Mouse (Mus musculus): Measurements from ENCODE around the gene Tes. TPM values are rescaled to one million over a fixed set of nuclear protein-coding genes. Genes with fewer than 3 reads are reported as not detected.
"Not testable (repeated sequence)": the region's sequence is repeated elsewhere in the genome, so short reads cannot be mapped to it uniquely, and the experiment has no call there.

Gene Tes
- polyA plus RNA-seq, 1 experiment, result 112 TPM

GRCm38 (mm10) chr6:17055659-17056058 is 9.3 kb upstream of the Tes start:
- TF ChIP-seq USF1 (IDR thresholded peaks at IDR 0.05; ENCODE audit: low read depth) (peak; percentile 32), CEBPB (IDR thresholded peaks at IDR 0.05; ENCODE audit: low read depth) (no peak)

GRCm38 (mm10) chr6:17059501-17059900 is 5.4 kb upstream of the Tes start:
- H3K79me2 ChIP-seq (ENCODE audit: control insufficient read depth, insufficient read depth), result no peaks in the 10 kb centered on the region
- no peaks in the 10 kb centered on the region for H3K36me3 ChIP-seq (ENCODE audit: control insufficient read depth, insufficient read depth)
- no peak overlapping the region for H3ac ChIP-seq (ENCODE audit: control insufficient read depth, insufficient read length, low read depth)
- TF ChIP-seq MYOD1 (IDR thresholded peaks at IDR 0.05; ENCODE audit: control insufficient read depth, insufficient read length, low read depth) (no peak), USF1 (IDR thresholded peaks at IDR 0.05; ENCODE audit: low read depth) (no peak), FOSL1 (IDR thresholded peaks at IDR 0.05; ENCODE audit: insufficient read depth, low read length, poor library complexity, severe bottlenecking) (no peak), CTCF (IDR thresholded peaks at IDR 0.05; ENCODE audit: control insufficient read depth, insufficient read depth, insufficient read length) (no peak), MYOG (IDR thresholded peaks at IDR 0.05; ENCODE audit: control insufficient read depth, extremely low read depth, insufficient read length) (no peak), MAX (IDR thresholded peaks at IDR 0.05) (no peak), CEBPB (IDR thresholded peaks at IDR 0.05; ENCODE audit: low read depth) (no peak)
- H3K27me3 ChIP-seq (ENCODE audit: control insufficient read depth, insufficient read depth, insufficient read length), result no peaks in the 10 kb centered on the region
- no peak overlapping the region for H3K4me3 ChIP-seq (ENCODE audit: insufficient read depth, poor library complexity, severe bottlenecking)
- no peaks in the 10 kb centered on the region for H3K79me3 ChIP-seq (ENCODE audit: low read depth)

More at GRCm38 (mm10) chr6:17055659-17056058, 9.3 kb upstream of the Tes start:
- Histone ChIP-seq H3K36me3 (ENCODE audit: control insufficient read depth, insufficient read depth) (no peaks in the 10 kb centered on the region), H3K27me3 (ENCODE audit: control insufficient read depth, insufficient read depth, insufficient read length) (no peaks in the 10 kb centered on the region), H3K79me2 (ENCODE audit: control insufficient read depth, insufficient read depth) (no peaks in the 10 kb centered on the region), H3K79me3 (ENCODE audit: low read depth) (no peaks in the 10 kb centered on the region), H3ac (ENCODE audit: control insufficient read depth, insufficient read length, low read depth) (no peak overlapping the region), H3K4me3 (ENCODE audit: insufficient read depth, poor library complexity, severe bottlenecking) (no peak overlapping the region)

- peaks cover 1% of the 10 kb centered on the region for H3K79me2 ChIP-seq (ENCODE audit: control insufficient read depth, insufficient read depth)
- H3ac ChIP-seq (ENCODE audit: control insufficient read depth, insufficient read length, low read depth), result no peak overlapping the region
- H3K4me3 ChIP-seq (ENCODE audit: insufficient read depth, poor library complexity, severe bottlenecking), result no peak overlapping the region
- TF ChIP-seq USF1 (IDR thresholded peaks at IDR 0.05; ENCODE audit: low read depth) (no peak), FOSL1 (IDR thresholded peaks at IDR 0.05; ENCODE audit: insufficient read depth, low read length, poor library complexity, severe bottlenecking) (no peak), CEBPB (IDR thresholded peaks at IDR 0.05; ENCODE audit: low read depth) (no peak), CTCF (IDR thresholded peaks at IDR 0.05; ENCODE audit: control insufficient read depth, insufficient read depth, insufficient read length) (no peak), MAX (IDR thresholded peaks at IDR 0.05) (no peak), MYOG (IDR thresholded peaks at IDR 0.05; ENCODE audit: control insufficient read depth, extremely low read depth, insufficient read length) (no peak), MYOD1 (IDR thresholded peaks at IDR 0.05; ENCODE audit: control insufficient read depth, insufficient read length, low read depth) (no peak)
- no peaks in the 10 kb centered on the region for H3K79me3 ChIP-seq (ENCODE audit: low read depth)
- no peaks in the 10 kb centered on the region for H3K36me3 ChIP-seq (ENCODE audit: control insufficient read depth, insufficient read depth)
- H3K27me3 ChIP-seq (ENCODE audit: control insufficient read depth, insufficient read depth, insufficient read length), result no peaks in the 10 kb centered on the region
Measured at GRCm38 (mm10) chr6:17060154-17060553, 4.8 kb upstream of the Tes start.

GRCm38 (mm10) chr6:17061826-17062225 is 3.1 kb upstream of the Tes start:
- peaks cover 11% of the 10 kb centered on the region for H3K79me3 ChIP-seq (ENCODE audit: low read depth)
- not testable (repeated sequence) for H3K27me3 ChIP-seq (ENCODE audit: control insufficient read depth, insufficient read depth, insufficient read length)

GRCm38 (mm10) chr6:17062366-17062765 is 2.6 kb upstream of the Tes start:
- Histone ChIP-seq H3K79me3 (ENCODE audit: low read depth) (peaks cover 16% of the 10 kb centered on the region), H3K36me3 (ENCODE audit: control insufficient read depth, insufficient read depth) (no peaks in the 10 kb centered on the region), H3K79me2 (ENCODE audit: control insufficient read depth, insufficient read depth) (peaks cover 23% of the 10 kb centered on the region), H3K27me3 (ENCODE audit: control insufficient read depth, insufficient read depth, insufficient read length) (no peaks in the 10 kb centered on the region), H3ac (ENCODE audit: control insufficient read depth, insufficient read length, low read depth) (no peak overlapping the region), H3K4me3 (ENCODE audit: insufficient read depth, poor library complexity, severe bottlenecking) (no peak overlapping the region)
- TF ChIP-seq MYOD1 (IDR thresholded peaks at IDR 0.05; ENCODE audit: control insufficient read depth, insufficient read length, low read depth) (no peak), CEBPB (IDR thresholded peaks at IDR 0.05; ENCODE audit: low read depth) (no peak), CTCF (IDR thresholded peaks at IDR 0.05; ENCODE audit: control insufficient read depth, insufficient read depth, insufficient read length) (no peak), USF1 (IDR thresholded peaks at IDR 0.05; ENCODE audit: low read depth) (peak; percentile 22), MYOG (IDR thresholded peaks at IDR 0.05; ENCODE audit: control insufficient read depth, extremely low read depth, insufficient read length) (no peak), MAX (IDR thresholded peaks at IDR 0.05) (no peak)

More at GRCm38 (mm10) chr6:17061826-17062225, 3.1 kb upstream of the Tes start:
- H3K36me3 ChIP-seq (ENCODE audit: control insufficient read depth, insufficient read depth); H3K4me3 ChIP-seq (ENCODE audit: insufficient read depth, poor library complexity, severe bottlenecking); H3ac ChIP-seq (ENCODE audit: control insufficient read depth, insufficient read length, low read depth): not testable (repeated sequence)
- H3K79me2 ChIP-seq (ENCODE audit: control insufficient read depth, insufficient read depth), result peaks cover 18% of the 10 kb centered on the region

- peaks cover 50% of the 10 kb centered on the region for H3K79me3 ChIP-seq (ENCODE audit: low read depth)
- TF ChIP-seq CTCF (IDR thresholded peaks at IDR 0.05; ENCODE audit: control insufficient read depth, insufficient read depth, insufficient read length), result no peak
- no peak for TF ChIP-seq FOSL1 (IDR thresholded peaks at IDR 0.05; ENCODE audit: insufficient read depth, low read length, poor library complexity, severe bottlenecking)
- TF ChIP-seq MAX (IDR thresholded peaks at IDR 0.05), result no peak
- TF ChIP-seq CEBPB (IDR thresholded peaks at IDR 0.05; ENCODE audit: low read depth), result no peak
- no peak for TF ChIP-seq USF1 (IDR thresholded peaks at IDR 0.05; ENCODE audit: low read depth)
- TF ChIP-seq MYOG (IDR thresholded peaks at IDR 0.05; ENCODE audit: control insufficient read depth, extremely low read depth, insufficient read length), result no peak
- TF ChIP-seq MYOD1 (IDR thresholded peaks at IDR 0.05; ENCODE audit: control insufficient read depth, insufficient read length, low read depth), result no peak
Measured at GRCm38 (mm10) chr6:17065791-17066169, 831 bp downstream of the Tes start.

More at GRCm38 (mm10) chr6:17065791-17066169, 831 bp downstream of the Tes start:
- peaks cover 57% of the 10 kb centered on the region for H3K79me2 ChIP-seq (ENCODE audit: control insufficient read depth, insufficient read depth)
- peak overlapping the region; percentile 90 for H3ac ChIP-seq (ENCODE audit: control insufficient read depth, insufficient read length, low read depth)
- H3K36me3 ChIP-seq (ENCODE audit: control insufficient read depth, insufficient read depth), result peaks cover 24% of the 10 kb centered on the region
- no peaks in the 10 kb centered on the region for H3K27me3 ChIP-seq (ENCODE audit: control insufficient read depth, insufficient read depth, insufficient read length)
- H3K4me3 ChIP-seq (ENCODE audit: insufficient read depth, poor library complexity, severe bottlenecking), result peak overlapping the region; percentile 90

All from C2C12 (cell line).